Mouse (Mus musculus) stomach, postnatal 0 days (tissue): ENCODE measurements around the gene Gm30191. TPM values are rescaled to one million over a fixed set of nuclear protein-coding genes. Genes with fewer than 3 reads are reported as not detected.
"Not testable (repeated sequence)": the region's sequence is repeated elsewhere in the genome, so short reads cannot be mapped to it uniquely, and the experiment has no call there.

Source experiments
- ATAC-seq: fragments of 200-750 bp; cut with Nextera tagmentation; 2 replicates; pipeline ENCODE4 v1.8.0; 2017; ENCODE audit not compliant: low FRiP score, low TSS enrichment
- DNase-seq: peaks from one replicate; pipeline ENCODE4 v3.0.0-alpha.2; 2016; ENCODE audit warnings: low spot score
- H3K27ac ChIP-seq: fragments of 300-500 bp; sonication (generic); replicated peaks from 2 replicates; pipeline ENCODE4 v1.5.1; 2014; ENCODE audit warnings: mild to moderate bottlenecking, control low read depth
- H3K27me3 ChIP-seq: fragments of 300-500 bp; sonication (generic); 2 replicates; pipeline ENCODE4 v1.6.1; 2014; ENCODE audit warnings: low read length; ENCODE audit not compliant: control insufficient read depth, insufficient read depth
- H3K36me3 ChIP-seq: fragments of 300-500 bp; sonication (generic); 2 replicates; pipeline ENCODE4 v1.6.1; 2014; ENCODE audit warnings: low read length, mixed read lengths; ENCODE audit not compliant: control insufficient read depth, insufficient read depth
- H3K4me1 ChIP-seq: fragments of 300-500 bp; sonication (generic); replicated peaks from 2 replicates; pipeline ENCODE4 v1.6.1; 2014; ENCODE audit warnings: antibody characterized with exemption; ENCODE audit not compliant: control insufficient read depth, insufficient read depth
- H3K4me2 ChIP-seq: fragments of 300-500 bp; sonication (generic); replicated peaks from 2 replicates; pipeline ENCODE4 v1.6.1; 2014; ENCODE audit warnings: low read depth, mild to moderate bottlenecking, control low read depth, moderate library complexity
- H3K4me3 ChIP-seq: fragments of 300-500 bp; sonication (generic); 2 replicates; pipeline ENCODE4 v1.5.1; 2014; ENCODE audit warnings: low read depth, low read length, control low read depth
- H3K9ac ChIP-seq: fragments of 300-500 bp; sonication (generic); 2 replicates; pipeline ENCODE4 v1.6.1; 2014; ENCODE audit warnings: mild to moderate bottlenecking, low read length, control low read depth, mixed read lengths
- H3K9me3 ChIP-seq: fragments of 300-500 bp; sonication (generic); 2 replicates; pipeline ENCODE4 v1.6.1; 2016; ENCODE audit warnings: low read length; ENCODE audit not compliant: control insufficient read depth
- CTCF ChIP-seq: IDR thresholded peaks from 2 replicates; pipeline ENCODE4 v1.5.1; 2016; ENCODE audit warnings: antibody characterized with exemption, low read depth, mild to moderate bottlenecking, moderate library complexity
- EP300 ChIP-seq: optimal IDR thresholded peaks from 2 replicates; pipeline ENCODE3; 2016; ENCODE audit warnings: antibody characterized with exemption
- WGBS: fragments of 180-500 bp; shearing (Covaris S2); extraction: QIAGEN DNeasy Blood & Tissue Kit; methylation state at CpG from one replicate; pipeline ENCODE4 v1.1.7; 2014; 5-methylcytosine and 5-hydroxymethylcytosine counted together
- polyA plus RNA-seq: library from polyadenylated mRNA; unstranded; fragments of >200 nt; fragmentation: Nextera tagmentation; extraction: Ambion mirVana; gene quantifications from 2 replicates; pipeline ENCODE4 v1.2.1, GENCODE M21; 2015

Gm30191 gene
- polyA plus RNA-seq, 1 experiment from 2014 or later = not detected

GRCm38 (mm10) chr4:134296096-134296495 is 49.4 kb downstream of the Gm30191 start:
- H3K9ac ChIP-seq, H3K36me3 ChIP-seq, H3K4me3 ChIP-seq, H3K9me3 ChIP-seq, H3K4me2 ChIP-seq, H3K27ac ChIP-seq, H3K4me1 ChIP-seq, H3K27me3 ChIP-seq, ATAC-seq, DNase-seq: not testable (repeated sequence)
- WGBS = 85% methylated on average over 4 of the region's 4 CpGs
- 0 out of 2 replicates have a peak, but pooled peaks have one; percentile 10 for TF ChIP-seq CTCF

DNA sequence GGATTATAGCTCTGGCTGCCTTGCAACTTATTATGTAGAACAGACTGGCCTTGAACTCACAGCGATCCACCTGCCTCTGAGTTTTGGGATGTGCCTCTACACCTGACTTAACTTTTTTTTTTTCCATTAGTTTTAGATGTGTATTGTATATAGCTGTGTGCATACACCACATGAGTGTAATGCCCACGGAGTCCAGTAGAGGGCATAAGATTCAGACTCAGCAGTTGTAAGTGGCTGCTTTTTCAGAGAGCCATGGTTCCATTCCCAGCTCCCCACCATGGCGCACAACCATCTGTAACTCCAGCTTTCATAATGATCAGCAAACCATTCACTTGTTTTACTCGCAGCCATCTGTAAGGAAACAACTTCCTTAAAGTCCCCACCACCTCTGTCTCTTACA is 49.8 kb downstream of the Gm30191 start:
- no peak for ATAC-seq
- no peak for DNase-seq
- H3K4me2 ChIP-seq = no peak overlapping the region
- H3K4me1 ChIP-seq = no peaks in the 10 kb centered on the region
- no peaks in the 10 kb centered on the region for H3K36me3 ChIP-seq
- H3K4me3 ChIP-seq = no peak overlapping the region
- WGBS = 87% methylated on average over 4 of the region's 4 CpGs
- no peak overlapping the region for H3K27ac ChIP-seq
- no peak overlapping the region for H3K9ac ChIP-seq
- H3K27me3 ChIP-seq = no peaks in the 10 kb centered on the region
- H3K9me3 ChIP-seq = no peaks in the 10 kb centered on the region
- TF ChIP-seq CTCF (peak; percentile 33), EP300 (no peak)

GRCm38 (mm10) chr4:134297369-134297768 is 50.6 kb downstream of the Gm30191 start:
- no peaks in the 10 kb centered on the region for H3K36me3 ChIP-seq
- 94% methylated on average over 8 of the region's 8 CpGs for WGBS
- H3K9ac ChIP-seq = no peak overlapping the region
- no peaks in the 10 kb centered on the region for H3K4me1 ChIP-seq
- DNase-seq (no peak), ATAC-seq (no peak)
- H3K27ac ChIP-seq = no peak overlapping the region
- H3K9me3 ChIP-seq = no peaks in the 10 kb centered on the region
- H3K4me3 ChIP-seq = no peak overlapping the region
- no peak overlapping the region for H3K4me2 ChIP-seq
- H3K27me3 ChIP-seq = no peaks in the 10 kb centered on the region
- TF ChIP-seq CTCF (no peak), EP300 (no peak)

GRCm38 (mm10) chr4:134298626-134299497 is 52.1 kb downstream of the Gm30191 start:
- Histone ChIP-seq H3K9ac (no peak overlapping the region), H3K4me2 (no peak overlapping the region), H3K27me3 (no peaks in the 10 kb centered on the region), H3K4me1 (no peaks in the 10 kb centered on the region), H3K4me3 (no peak overlapping the region), H3K9me3 (no peaks in the 10 kb centered on the region), H3K27ac (no peak overlapping the region), H3K36me3 (no peaks in the 10 kb centered on the region)
- ATAC-seq = no peak
- TF ChIP-seq CTCF (no peak), EP300 (no peak)
- DNase-seq = no peak
- 70% methylated on average over 19 of the region's 19 CpGs for WGBS

DNA sequence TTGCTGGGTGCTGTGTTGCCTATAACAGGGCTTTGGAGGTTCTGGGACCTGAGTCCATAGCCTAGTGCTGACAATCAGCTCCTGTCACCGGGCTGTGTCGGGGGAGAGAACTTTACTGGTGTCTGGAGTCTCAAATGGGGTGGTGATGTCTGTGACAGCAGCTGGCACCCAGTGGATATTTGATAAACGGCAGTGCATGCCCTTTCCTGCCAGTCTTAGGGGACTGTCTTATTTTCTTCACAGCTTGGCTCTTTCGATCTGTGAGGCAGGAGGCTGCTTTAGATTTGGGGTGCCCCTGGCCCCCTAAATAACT is 52.7 kb downstream of the Gm30191 start:
- Histone ChIP-seq H3K9me3 (no peaks in the 10 kb centered on the region), H3K4me1 (no peaks in the 10 kb centered on the region), H3K27ac (no peak overlapping the region), H3K4me3 (no peak overlapping the region), H3K27me3 (no peaks in the 10 kb centered on the region), H3K4me2 (no peak overlapping the region), H3K36me3 (no peaks in the 10 kb centered on the region), H3K9ac (no peak overlapping the region)
- no peak for ATAC-seq
- no peak for DNase-seq
- no peak for TF ChIP-seq EP300
- WGBS = 42% methylated on average over 4 of the region's 4 CpGs

Other genes with a start within 250 kb of the Gm30191 start
- gene Dhdds, start 246.0 kb upstream of the Gm30191 start, polyA plus RNA-seq = 23.1 TPM in 2 replicates
- not detected in 2 replicates for gene Lin28a, start 228.1 kb upstream of the Gm30191 start, polyA plus RNA-seq
- not detected in 2 replicates for gene Zfp683, start 193.1 kb upstream of the Gm30191 start, polyA plus RNA-seq
- gene Crybg2, start 186.1 kb upstream of the Gm30191 start, polyA plus RNA-seq = 15.6 and 21.6 TPM in 2 replicates
- 18.0 and 20.3 TPM in 2 replicates for gene Cd52, start 151.9 kb upstream of the Gm30191 start, polyA plus RNA-seq
- gene Ubxn11, start 144.4 kb upstream of the Gm30191 start, polyA plus RNA-seq = 1.3 TPM in 2 replicates
- 522 and 533 TPM in 2 replicates for gene Sh3bgrl3, start 118.1 kb upstream of the Gm30191 start, polyA plus RNA-seq
- 87.6 and 102 TPM in 2 replicates for gene Cep85, start 59.8 kb upstream of the Gm30191 start, polyA plus RNA-seq
- gene Gm7534, start 43.9 kb upstream of the Gm30191 start, polyA plus RNA-seq = not detected in 2 replicates
- gene Catsper4, start 19.6 kb upstream of the Gm30191 start, polyA plus RNA-seq = 0.11 and 0.19 TPM in 2 replicates
- 9.4 and 9.5 TPM in 2 replicates for gene Cnksr1, start 8.5 kb upstream of the Gm30191 start, polyA plus RNA-seq
- gene E130218I03Rik, start 3.3 kb upstream of the Gm30191 start, polyA plus RNA-seq = 0.21 and 0.31 TPM in 2 replicates
- 12.1 and 12.6 TPM in 2 replicates for gene Zfp593, start 1.3 kb upstream of the Gm30191 start, polyA plus RNA-seq
- gene Grrp1, start 7.2 kb downstream of the Gm30191 start, polyA plus RNA-seq = 3.7 and 4.2 TPM in 2 replicates
- 8.3 and 8.4 TPM in 2 replicates for gene Pdik1l, start 41.0 kb downstream of the Gm30191 start, polyA plus RNA-seq
- 0.07 and 0.13 TPM in 2 replicates for gene Trim63, start 68.2 kb downstream of the Gm30191 start, polyA plus RNA-seq
- gene Slc30a2, start 96.2 kb downstream of the Gm30191 start, polyA plus RNA-seq = 0.06 and 0.07 TPM in 2 replicates
- gene Extl1, start 136.9 kb downstream of the Gm30191 start, polyA plus RNA-seq = 1.8 and 2.1 TPM in 2 replicates
- 16.8 and 17.1 TPM in 2 replicates for gene Pafah2, start 149.4 kb downstream of the Gm30191 start, polyA plus RNA-seq
- gene Stmn1, start 221.4 kb downstream of the Gm30191 start, polyA plus RNA-seq = 358 and 380 TPM in 2 replicates
- 51.8 and 56.4 TPM in 2 replicates for gene Paqr7, start 249.8 kb downstream of the Gm30191 start, polyA plus RNA-seq